Mouse (Mus musculus) liver, embryonic 13.5 days (tissue): Measurements from ENCODE around the gene Per1. TPM values are rescaled to one million over a fixed set of nuclear protein-coding genes. Genes with fewer than 3 reads are reported as not detected.

Source experiments
- ATAC-seq: fragments of 200-750 bp; cut with Nextera tagmentation; 2 replicates; pipeline ENCODE4 v1.8.0; 2017; ENCODE audit warnings: low read depth, mild to moderate bottlenecking, moderate number of reproducible peaks, moderate library complexity
- DNase-seq: peaks from one replicate; pipeline ENCODE4 v3.0.0; 2022
- H3K27ac ChIP-seq: fragments of 300-500 bp; sonication (generic); 2 replicates; pipeline ENCODE4 v1.5.1; 2015; ENCODE audit warnings: moderate library complexity, mild to moderate bottlenecking, inconsistent platforms
- H3K27me3 ChIP-seq: fragments of 300-500 bp; sonication (generic); 2 replicates; pipeline ENCODE4 v1.6.1; 2015; ENCODE audit warnings: mild to moderate bottlenecking, inconsistent platforms
- H3K36me3 ChIP-seq: fragments of 300-500 bp; sonication (generic); 2 replicates; pipeline ENCODE4 v1.6.1; 2015; ENCODE audit warnings: mild to moderate bottlenecking, inconsistent platforms
- H3K4me1 ChIP-seq: fragments of 300-500 bp; sonication (generic); replicated peaks from 2 replicates; pipeline ENCODE4 v1.6.1; 2015; ENCODE audit warnings: inconsistent platforms
- H3K4me2 ChIP-seq: fragments of 300-500 bp; sonication (generic); 2 replicates; pipeline ENCODE4 v1.6.1; 2015; ENCODE audit warnings: inconsistent platforms, mild to moderate bottlenecking, moderate library complexity
- H3K4me3 ChIP-seq: fragments of 300-500 bp; sonication (generic); replicated peaks from 2 replicates; pipeline ENCODE4 v1.5.1; 2015; ENCODE audit warnings: mild to moderate bottlenecking, inconsistent platforms
- H3K9ac ChIP-seq: fragments of 300-500 bp; sonication (generic); 2 replicates; pipeline ENCODE4 v1.6.1; 2015; ENCODE audit warnings: mild to moderate bottlenecking, inconsistent platforms
- H3K9me3 ChIP-seq: fragments of 300-500 bp; sonication (generic); replicated peaks from 2 replicates; pipeline ENCODE4 v1.6.1; 2016; ENCODE audit warnings: inconsistent platforms
- WGBS: fragments of 180-500 bp; shearing (Covaris S2); methylation state at CpG from one replicate; pipeline ENCODE4 v1.1.7; 2015; ENCODE audit not compliant: insufficient replicate concordance; 5-methylcytosine and 5-hydroxymethylcytosine counted together
- polyA plus RNA-seq: library from polyadenylated mRNA; unstranded; fragments of >200 nt; fragmentation: Nextera tagmentation; extraction: Ambion mirVana; gene quantifications from 2 replicates; pipeline ENCODE4 v1.2.1, GENCODE M21; 2015

Gene Per1
- polyA plus RNA-seq, 1 experiment from 2014 or later = 1.9 TPM

GRCm38 (mm10) chr11:69074776-69075069 is 20.3 kb upstream of the Per1 start:
- Histone ChIP-seq H3K4me1 (peaks cover 49% of the 10 kb centered on the region), H3K27me3 (no peaks in the 10 kb centered on the region), H3K4me3 (no peak overlapping the region), H3K9me3 (no peaks in the 10 kb centered on the region), H3K27ac (peak overlapping the region; percentile 90), H3K4me2 (peak overlapping the region; percentile 16; the same call in 1 of the 2 replicates), H3K36me3 (no peaks in the 10 kb centered on the region), H3K9ac (peak overlapping the region; percentile 85)
- ATAC-seq (no peak), DNase-seq (no peak)
- 39% methylated on average over 2 of the region's 2 CpGs for WGBS

GRCm38 (mm10) chr11:69075764-69076479 is 19.1 kb upstream of the Per1 start:
- no peaks in the 10 kb centered on the region for H3K36me3 ChIP-seq
- H3K27ac ChIP-seq = no peak overlapping the region
- H3K4me2 ChIP-seq = no peak overlapping the region
- H3K9ac ChIP-seq = no peak overlapping the region
- WGBS = 27% methylated on average over 9 of the region's 9 CpGs
- no peaks in the 10 kb centered on the region for H3K9me3 ChIP-seq
- H3K27me3 ChIP-seq = no peaks in the 10 kb centered on the region
- DNase-seq (peak; percentile 52), ATAC-seq (no peak)
- no peak overlapping the region for H3K4me3 ChIP-seq
- H3K4me1 ChIP-seq = peaks cover 45% of the 10 kb centered on the region

GRCm38 (mm10) chr11:69076572-69076971 is 18.4 kb upstream of the Per1 start:
- 67% methylated on average over 5 of the region's 5 CpGs for WGBS
- no peak for ATAC-seq

GRCm38 (mm10) chr11:69077316-69077715 is 17.7 kb upstream of the Per1 start:
- H3K9me3 ChIP-seq = no peaks in the 10 kb centered on the region
- 83% methylated on average over 9 of the region's 9 CpGs for WGBS
- ATAC-seq (no peak), DNase-seq (no peak)
- no peak overlapping the region for H3K4me2 ChIP-seq
- H3K4me3 ChIP-seq = no peak overlapping the region
- peaks cover 31% of the 10 kb centered on the region for H3K4me1 ChIP-seq
- H3K9ac ChIP-seq = no peak overlapping the region
- H3K27ac ChIP-seq = no peak overlapping the region
- H3K36me3 ChIP-seq = no peaks in the 10 kb centered on the region
- H3K27me3 ChIP-seq = no peaks in the 10 kb centered on the region

More at GRCm38 (mm10) chr11:69076572-69076971, 18.4 kb upstream of the Per1 start:
- Histone ChIP-seq H3K4me2 (no peak overlapping the region), H3K27ac (no peak overlapping the region), H3K4me1 (peaks cover 39% of the 10 kb centered on the region), H3K36me3 (no peaks in the 10 kb centered on the region), H3K4me3 (no peak overlapping the region), H3K27me3 (no peaks in the 10 kb centered on the region), H3K9me3 (no peaks in the 10 kb centered on the region), H3K9ac (no peak overlapping the region)
- no peak for DNase-seq

GRCm38 (mm10) chr11:69078041-69078440 is 17.0 kb upstream of the Per1 start:
- whole genome bisulfite sequencing = 70% methylated on average over 6 of the region's 6 CpGs
- ATAC-seq (no peak), DNase-seq (no peak)
- H3K4me2 ChIP-seq = no peak overlapping the region
- no peak overlapping the region for H3K4me3 ChIP-seq
- no peaks in the 10 kb centered on the region for H3K9me3 ChIP-seq
- no peaks in the 10 kb centered on the region for H3K27me3 ChIP-seq
- H3K9ac ChIP-seq = no peak overlapping the region
- H3K4me1 ChIP-seq = peaks cover 27% of the 10 kb centered on the region
- no peaks in the 10 kb centered on the region for H3K36me3 ChIP-seq
- H3K27ac ChIP-seq = no peak overlapping the region

GRCm38 (mm10) chr11:69078805-69079438 is 16.1 kb upstream of the Per1 start:
- H3K4me2 ChIP-seq = no peak overlapping the region
- H3K36me3 ChIP-seq = no peaks in the 10 kb centered on the region
- H3K9me3 ChIP-seq = no peaks in the 10 kb centered on the region
- H3K9ac ChIP-seq = no peak overlapping the region
- no peaks in the 10 kb centered on the region for H3K27me3 ChIP-seq
- ATAC-seq (peak; percentile 22; the same call in 1 of the 2 replicates), DNase-seq (no peak)
- H3K27ac ChIP-seq = no peak overlapping the region
- H3K4me1 ChIP-seq = peaks cover 20% of the 10 kb centered on the region
- H3K4me3 ChIP-seq = no peak overlapping the region
- 51% methylated on average over 5 of the region's 5 CpGs for WGBS

GRCm38 (mm10) chr11:69080102-69080854 is 14.7 kb upstream of the Per1 start:
- no peak overlapping the region for H3K4me3 ChIP-seq
- no peak overlapping the region for H3K4me2 ChIP-seq
- no peaks in the 10 kb centered on the region for H3K9me3 ChIP-seq
- H3K27me3 ChIP-seq = no peaks in the 10 kb centered on the region
- H3K27ac ChIP-seq = no peak overlapping the region
- no peaks in the 10 kb centered on the region for H3K36me3 ChIP-seq
- WGBS = 74% methylated on average over 15 of the region's 15 CpGs
- ATAC-seq = no peak; the same call in 1 of the 2 replicates
- H3K4me1 ChIP-seq = peaks cover 7% of the 10 kb centered on the region; the same call in 1 of the 2 replicates
- no peak for DNase-seq
- H3K9ac ChIP-seq = no peak overlapping the region

GRCm38 (mm10) chr11:69080855-69081222 is 14.2 kb upstream of the Per1 start:
- Histone ChIP-seq H3K27ac (no peak overlapping the region), H3K36me3 (no peaks in the 10 kb centered on the region), H3K27me3 (no peaks in the 10 kb centered on the region), H3K4me3 (no peak overlapping the region), H3K4me2 (no peak overlapping the region), H3K9me3 (no peaks in the 10 kb centered on the region), H3K4me1 (peaks cover 6% of the 10 kb centered on the region; the same call in 1 of the 2 replicates), H3K9ac (no peak overlapping the region)
- WGBS = 74% methylated on average over 8 of the region's 8 CpGs
- DNase-seq (no peak), ATAC-seq (no peak)

- H3K4me1 ChIP-seq = 0 out of 2 replicates have a peak, but pooled peaks cover 6% of the 10 kb centered on the region
- ATAC-seq (no peak), DNase-seq (no peak)
- 79% methylated on average over 7 of the region's 7 CpGs for WGBS
- H3K9ac ChIP-seq = no peak overlapping the region
- H3K4me3 ChIP-seq = no peak overlapping the region
- no peak overlapping the region for H3K27ac ChIP-seq
- H3K9me3 ChIP-seq = no peaks in the 10 kb centered on the region
- no peaks in the 10 kb centered on the region for H3K36me3 ChIP-seq
- H3K4me2 ChIP-seq = no peak overlapping the region
- H3K27me3 ChIP-seq = no peaks in the 10 kb centered on the region
Observed at GRCm38 (mm10) chr11:69081613-69082012, 13.4 kb upstream of the Per1 start.

- Histone ChIP-seq H3K27ac (no peak overlapping the region), H3K9ac (no peak overlapping the region), H3K9me3 (no peaks in the 10 kb centered on the region), H3K4me1 (peaks cover 34% of the 10 kb centered on the region), H3K4me3 (no peak overlapping the region), H3K4me2 (no peak overlapping the region), H3K27me3 (no peaks in the 10 kb centered on the region), H3K36me3 (peaks cover 13% of the 10 kb centered on the region)
- ATAC-seq = no peak
- 58% methylated on average over 6 of the region's 6 CpGs for WGBS
- DNase-seq = no peak
Observed at GRCm38 (mm10) chr11:69085608-69086007, 9.4 kb upstream of the Per1 start.

- ATAC-seq (no peak), DNase-seq (no peak)
- Histone ChIP-seq H3K27me3 (no peaks in the 10 kb centered on the region), H3K4me3 (no peak overlapping the region), H3K4me2 (no peak overlapping the region), H3K4me1 (peaks cover 37% of the 10 kb centered on the region), H3K27ac (no peak overlapping the region), H3K9me3 (no peaks in the 10 kb centered on the region), H3K36me3 (peaks cover 21% of the 10 kb centered on the region), H3K9ac (no peak overlapping the region)
- WGBS = 58% methylated on average over 6 of the region's 6 CpGs
Observed at GRCm38 (mm10) chr11:69086390-69086789, 8.6 kb upstream of the Per1 start.
